8 mouse cellular contexts compared by ENCODE assay signal in genomic region chr2:138277842-138278691, GRCm38 (mm10). TPM values are rescaled to one million over a fixed set of nuclear protein-coding genes. Genes with fewer than 3 reads are reported as not detected.
A peak's percentile ranks its signal among the peaks of the same experiment; 100 is the strongest.
DNase-seq lines count a peak whose midpoint lies in the region; ATAC-seq and TF ChIP-seq lines count a peak whose summit lies in the region.

No protein-coding gene starts in this region.

- no peaks in the 10 kb centered on the region for H3K27me3 ChIP-seq in cerebellum, adult 2 months (ENCODE audit: control insufficient read depth, insufficient read depth, low read length)
- H3K27me3 ChIP-seq in forebrain, embryonic 16.5 days (replicated peaks; ENCODE audit: control insufficient read depth, insufficient read depth, low read length), result no peaks in the 10 kb centered on the region
- H3K27me3 ChIP-seq in liver, embryonic 16.5 days (ENCODE audit: control insufficient read depth, insufficient read depth, low read depth, low read length), result no peaks in the 10 kb centered on the region
- H3K27me3 ChIP-seq in neural tube, embryonic 15.5 days (replicated peaks), result no peaks in the 10 kb centered on the region

- peak; percentile 100 for TF ChIP-seq POLR2A in cerebellum, adult 2 months (IDR thresholded peaks at IDR 0.05; ENCODE audit: borderline replicate concordance, insufficient read depth, low read length)

- peak; percentile 97 for ATAC-seq in forebrain, embryonic 16.5 days
- ATAC-seq in liver, embryonic 16.5 days (ENCODE audit: low read depth), result peak; percentile 81
- peak; percentile 94 for ATAC-seq in neural tube, embryonic 15.5 days (ENCODE audit: low FRiP score)
- ATAC-seq in CD4-positive, CD25-positive, alpha-beta regulatory T cell, adult 4 months, result no peak

- H3K4me3 ChIP-seq in cerebellum, adult 2 months (replicated peaks; ENCODE audit: insufficient read depth, low read depth, low read length), result peak overlapping the region; percentile 100
- peak overlapping the region; percentile 51 for H3K4me3 ChIP-seq in forebrain, embryonic 16.5 days (replicated peaks; ENCODE audit: low read length)
- peak overlapping the region; percentile 74 for H3K4me3 ChIP-seq in layer of hippocampus, adult 2 months
- H3K4me3 ChIP-seq in liver, embryonic 16.5 days (ENCODE audit: low read depth, low read length), result peak overlapping the region; percentile 39
- peak overlapping the region; percentile 50 for H3K4me3 ChIP-seq in neural tube, embryonic 15.5 days (replicated peaks)

- H3K4me2 ChIP-seq in forebrain, embryonic 16.5 days (ENCODE audit: low read length), result peak overlapping the region; percentile 69
- H3K4me2 ChIP-seq in liver, embryonic 16.5 days (ENCODE audit: low read depth, low read length), result peak overlapping the region; percentile 50
- peak overlapping the region; percentile 70 for H3K4me2 ChIP-seq in neural tube, embryonic 15.5 days

- peak overlapping the region; percentile 97 for H3K27ac ChIP-seq in cerebellum, adult 2 months (ENCODE audit: insufficient read depth, low read length)
- H3K27ac ChIP-seq in forebrain, embryonic 16.5 days (ENCODE audit: low read length), result peak overlapping the region; percentile 61
- peak overlapping the region; percentile 94 for H3K27ac ChIP-seq in layer of hippocampus, adult 2 months
- no peak overlapping the region for H3K27ac ChIP-seq in liver, embryonic 16.5 days (ENCODE audit: low read length)
- peak overlapping the region; percentile 81 for H3K27ac ChIP-seq in neural tube, embryonic 15.5 days (replicated peaks)

- peak overlapping the region; percentile 57 for H3K9ac ChIP-seq in forebrain, embryonic 16.5 days (replicated peaks; ENCODE audit: low read depth, low read length)
- no peak overlapping the region for H3K9ac ChIP-seq in liver, embryonic 16.5 days (ENCODE audit: low read depth, low read length)
- peak overlapping the region; percentile 59 for H3K9ac ChIP-seq in neural tube, embryonic 15.5 days (replicated peaks)

- no peaks in the 10 kb centered on the region for H3K36me3 ChIP-seq in forebrain, embryonic 16.5 days (ENCODE audit: control insufficient read depth, insufficient read depth)
- no peaks in the 10 kb centered on the region for H3K36me3 ChIP-seq in liver, embryonic 16.5 days (ENCODE audit: control insufficient read depth, insufficient read depth)
- no peaks in the 10 kb centered on the region for H3K36me3 ChIP-seq in neural tube, embryonic 15.5 days

- DNase-seq in Muller cell, postnatal 12 days (ENCODE audit: inconsistent ontology term), result peak; percentile 80
- DNase-seq in cerebellum, adult 2 months, result peak; percentile 93 to 96
- peak; percentile 70 to 73 for DNase-seq in heart, postnatal 36 days
- peak; percentile 70 to 88 for DNase-seq in layer of hippocampus, adult 2 months (ENCODE audit: low spot score in 2 of 2)

- intact Hi-C loops in heart, postnatal 36 days (cut with DNase I), result loop anchor here (1.0 to 10.0 kb wide), 4 partner anchors 17 to 1163 kb away; partner anchors contain the start of genes Btbd3 and Jag1

- WGBS in cerebellum, adult 2 months, result under 1% methylated on average over 17 of the region's 17 CpGs
- 7% methylated on average over 17 of the region's 17 CpGs for WGBS in forebrain, embryonic 16.5 days
- 33% methylated on average over 17 of the region's 17 CpGs for WGBS in liver, embryonic 16.5 days (ENCODE audit: insufficient replicate concordance)
- 9% methylated on average over 17 of the region's 17 CpGs for WGBS in neural tube, embryonic 15.5 days

- no peaks in the 10 kb centered on the region for H3K9me3 ChIP-seq in forebrain, embryonic 16.5 days (ENCODE audit: control insufficient read depth, low read length)
- H3K9me3 ChIP-seq in liver, embryonic 16.5 days (replicated peaks; ENCODE audit: control insufficient read depth, low read length), result no peaks in the 10 kb centered on the region
- no peaks in the 10 kb centered on the region for H3K9me3 ChIP-seq in neural tube, embryonic 15.5 days (replicated peaks)

- TF ChIP-seq CTCF in cerebellum, adult 2 months (IDR thresholded peaks at IDR 0.05; ENCODE audit: borderline replicate concordance, insufficient read depth, low read depth, low read length), result no peak
- TF ChIP-seq CTCF in layer of hippocampus, adult 2 months (conservative IDR thresholded peaks at IDR 0.05), result peak; percentile 25

- H3K4me1 ChIP-seq in cerebellum, adult 2 months (ENCODE audit: control insufficient read depth, insufficient read depth, low read length), result peaks cover 9% of the 10 kb centered on the region
- peaks cover 24% of the 10 kb centered on the region for H3K4me1 ChIP-seq in forebrain, embryonic 16.5 days (replicated peaks; ENCODE audit: control insufficient read depth, insufficient read depth, low read length)
- H3K4me1 ChIP-seq in liver, embryonic 16.5 days (ENCODE audit: control insufficient read depth, low read depth, low read length), result no peaks in the 10 kb centered on the region; the same call in 1 of the 2 replicates
- H3K4me1 ChIP-seq in neural tube, embryonic 15.5 days, result peaks cover 45% of the 10 kb centered on the region

RNA-seq across cellular contexts. Expression of gene Btbd3, which starts 21.7 kb away (rescaled TPM):
- 183 and 201 TPM in 2 replicates for polyA plus RNA-seq in cerebellum, adult 2 months (2012; rRNA removed)
- 21.1 and 28.3 TPM in 2 replicates for polyA plus RNA-seq in forebrain, embryonic 16.5 days (2015; fragmentation: Nextera tagmentation; extraction: Ambion mirVana)
- 10 to 100 TPM; 13.8 to 17.0 TPM for total RNA-seq in heart, postnatal 36 days (2021)
- 100 to 1,000 TPM; 209 to 210 TPM for total RNA-seq in layer of hippocampus, adult 2 months (2021)
- 1.6 and 1.9 TPM in 2 replicates for polyA plus RNA-seq in liver, embryonic 16.5 days (2015; fragmentation: Nextera tagmentation; extraction: Ambion mirVana)
- polyA plus RNA-seq in neural tube, embryonic 15.5 days (2015; fragmentation: Nextera tagmentation; extraction: Ambion mirVana), result 18.6 and 18.9 TPM in 2 replicates
- polyA plus RNA-seq in CD4-positive, CD25-positive, alpha-beta regulatory T cell, adult 4 months (2017; shearing (Covaris generic)), result not detected

Comparison
In these comparisons a context has a peak if more than half of its experiments do, and no peak if none do; other contexts are left out.
1. H3K4me3 ChIP-seq: peak in every context shown above with its lines; median percentile 100 in cerebellum, adult 2 months; 74 in layer of hippocampus, adult 2 months; 51 in forebrain, embryonic 16.5 days; 50 in neural tube, embryonic 15.5 days; 39 in liver, embryonic 16.5 days.